Mouse (Mus musculus) G1E (cell line): ENCODE measurements around the gene Ntm.

ENCODE experiments used
- CTCF ChIP-seq: IDR thresholded peaks from 2 replicates; pipeline ENCODE4 v1.5.1; 2012; ENCODE audit warnings: low read depth, low read length, inconsistent platforms, mixed read lengths
- GATA1 ChIP-seq: IDR thresholded peaks from 2 replicates; pipeline ENCODE4 v1.6.1; 2012; ENCODE audit warnings: borderline replicate concordance, low read length, inconsistent platforms, mixed read lengths
- POLR2AphosphoS5 ChIP-seq: IDR thresholded peaks from 2 replicates; pipeline ENCODE4 v1.6.1; 2012; ENCODE audit warnings: low read depth, low read length, inconsistent platforms; ENCODE audit not compliant: insufficient replicate concordance
- TAL1 ChIP-seq: conservative IDR thresholded peaks from 2 replicates; pipeline ENCODE4 v1.6.1; 2012; ENCODE audit warnings: low read depth, low read length, inconsistent platforms, mixed read lengths

GRCm38 (mm10) chr9:29412181-29412771 is 550.7 kb downstream of the Ntm start:
- no peak for TF ChIP-seq CTCF
- TF ChIP-seq TAL1, result no peak
- TF ChIP-seq GATA1, result no peak
- no peak for TF ChIP-seq POLR2AphosphoS5
